Mouse (Mus musculus): ENCODE results near the gene Osbpl3.

- no peak for TF ChIP-seq CTCF (IDR thresholded peaks at IDR 0.05; ENCODE audit: extremely low read depth, insufficient read depth, low read length)
- TF ChIP-seq POLR2A (IDR thresholded peaks at IDR 0.05; ENCODE audit: extremely low read depth, insufficient read depth, low read length): no peak
These were observed 194.1 kb downstream of the Osbpl3 start for GRCm38 (mm10) chr6:50261922-50262261.

Measured in cortical plate, adult 2 months (tissue).